Mouse (Mus musculus) CH12.LX (cell line): ENCODE results near the gene Slc15a4. TPM values are rescaled to one million over a fixed set of nuclear protein-coding genes. Genes with fewer than 3 reads are reported as not detected.

Experiments used
- DNase-seq: peaks from one replicate; pipeline ENCODE4 v3.0.0-alpha.2; 2013; ENCODE audit errors: extremely low read depth
- H3K27ac ChIP-seq: 2 replicates; pipeline ENCODE4 v1.5.1; 2012; ENCODE audit warnings: low read depth, mild to moderate bottlenecking, control low read depth, moderate library complexity; ENCODE audit not compliant: insufficient read depth
- H3K27me3 ChIP-seq: replicated peaks from 2 replicates; pipeline ENCODE3; 2012; ENCODE audit warnings: inconsistent platforms
- H3K36me3 ChIP-seq, 2 experiments: replicated peaks in 1 of 2; 2 replicates each; pipeline versions ENCODE3 to v1.6.1; 2012; ENCODE audit warnings: inconsistent platforms in 1 of 2, low read length in 1 of 2, mild to moderate bottlenecking in 1 of 2, mixed read lengths in 1 of 2, moderate library complexity in 1 of 2; ENCODE audit not compliant: control insufficient read depth in 1 of 2, insufficient read depth in 1 of 2
- H3K4me1 ChIP-seq, 2 experiments: 2 replicates each; pipeline ENCODE4 v1.6.1; 2012; ENCODE audit warnings: inconsistent platforms in 1 of 2, moderate library complexity in 1 of 2; ENCODE audit not compliant: insufficient read depth in 2 of 2, control insufficient read depth in 1 of 2
- H3K4me2 ChIP-seq: 2 replicates; pipeline ENCODE4 v1.6.1; 2012; ENCODE audit warnings: low read depth, mild to moderate bottlenecking, control low read depth; ENCODE audit not compliant: poor library complexity, insufficient read depth, severe bottlenecking
- H3K4me3 ChIP-seq, 3 experiments: fragments of 150-350 bp in 1 of 3; sonication (generic) in 1 of 3; replicated peaks in 1 of 3; 2 replicates each; pipeline versions ENCODE3 to v1.5.1; 2011 to 2012; ENCODE audit warnings: low read depth in 2 of 3, low read length in 2 of 3, mild to moderate bottlenecking in 2 of 3, moderate library complexity in 2 of 3, control low read depth in 1 of 3, improper control_type of control experiment in 1 of 3, inconsistent platforms in 1 of 3, mixed read lengths in 1 of 3; ENCODE audit not compliant: poor library complexity in 1 of 3
- H3K79me2 ChIP-seq: replicated peaks from 2 replicates; pipeline ENCODE4 v1.6.1; 2012; ENCODE audit warnings: mild to moderate bottlenecking, moderate library complexity; ENCODE audit not compliant: control insufficient read depth, poor library complexity, insufficient read depth, severe bottlenecking; ENCODE audit errors: extremely low read depth
- H3K9ac ChIP-seq: 2 replicates; pipeline ENCODE4 v1.6.1; 2012; ENCODE audit warnings: low read depth, mild to moderate bottlenecking, control low read depth, moderate library complexity; ENCODE audit not compliant: insufficient read depth
- H3K9me3 ChIP-seq: replicated peaks from 2 replicates; pipeline ENCODE3; 2012; ENCODE audit warnings: low read length, inconsistent platforms, mixed read lengths
- CHD2 ChIP-seq: IDR thresholded peaks from 2 replicates; pipeline ENCODE4 v1.6.1; 2011; ENCODE audit warnings: low read length, improper control_type of control experiment
- GABPA ChIP-seq: IDR thresholded peaks from 2 replicates; pipeline ENCODE4 v1.6.1; 2012; ENCODE audit warnings: low read depth, low read length, improper control_type of control experiment, inconsistent platforms; ENCODE audit not compliant: insufficient replicate concordance
- HCFC1 ChIP-seq: IDR thresholded peaks from 2 replicates; pipeline ENCODE4 v1.6.1; 2012; ENCODE audit warnings: low read depth, mild to moderate bottlenecking, inconsistent platforms, low read length, improper control_type of control experiment
- IRF4 ChIP-seq: IDR thresholded peaks from 2 replicates; pipeline ENCODE4 v1.6.1; 2014; ENCODE audit warnings: low read depth, mild to moderate bottlenecking, inconsistent platforms, low read length, improper control_type of control experiment
- JUND ChIP-seq: conservative IDR thresholded peaks from 2 replicates; pipeline ENCODE4 v1.6.1; 2011; ENCODE audit warnings: low read depth, low read length, improper control_type of control experiment
- MAFK ChIP-seq: IDR thresholded peaks from 2 replicates; pipeline ENCODE4 v1.6.1; 2011; ENCODE audit warnings: low read length, improper control_type of control experiment; ENCODE audit not compliant: insufficient replicate concordance
- MAZ ChIP-seq: IDR thresholded peaks from 2 replicates; pipeline ENCODE4 v1.6.1; 2012; ENCODE audit warnings: low read depth, mild to moderate bottlenecking, inconsistent platforms, low read length, improper control_type of control experiment, moderate library complexity
- MXI1 ChIP-seq: IDR thresholded peaks from 2 replicates; pipeline ENCODE4 v1.6.1; 2011; ENCODE audit warnings: mild to moderate bottlenecking, low read depth, low read length, improper control_type of control experiment
- MYC ChIP-seq: IDR thresholded peaks from 2 replicates; pipeline ENCODE4 v1.6.1; 2011; ENCODE audit warnings: low read depth, mild to moderate bottlenecking, improper control_type of control experiment, low read length
- PAX5 ChIP-seq: IDR thresholded peaks from 2 replicates; pipeline ENCODE4 v1.6.1; 2012; ENCODE audit warnings: low read length, inconsistent platforms, mixed read lengths
- POLR2AphosphoS2 ChIP-seq: IDR thresholded peaks from 2 replicates; pipeline ENCODE4 v1.6.1; 2011; ENCODE audit warnings: low read depth, low read length, improper control_type of control experiment
- SIN3A ChIP-seq: IDR thresholded peaks from 2 replicates; pipeline ENCODE4 v1.6.1; 2012; ENCODE audit warnings: low read length, improper control_type of control experiment, inconsistent platforms
- TBP ChIP-seq: conservative IDR thresholded peaks from 2 replicates; pipeline ENCODE4 v1.6.1; 2011; ENCODE audit warnings: low read depth, low read length, improper control_type of control experiment
- TCF12 ChIP-seq: IDR thresholded peaks from 2 replicates; pipeline ENCODE4 v1.6.1; 2014; ENCODE audit warnings: low read depth, mild to moderate bottlenecking, inconsistent platforms, low read length, improper control_type of control experiment
- USF2 ChIP-seq: conservative IDR thresholded peaks from 2 replicates; pipeline ENCODE4 v1.6.1; 2011; ENCODE audit warnings: low read depth, low read length, improper control_type of control experiment
- ZC3H11A ChIP-seq: IDR thresholded peaks from 2 replicates; pipeline ENCODE4 v1.6.1; 2012; ENCODE audit warnings: low read depth, mild to moderate bottlenecking, inconsistent platforms, low read length, improper control_type of control experiment
- ZKSCAN1 ChIP-seq: IDR thresholded peaks from 2 replicates; pipeline ENCODE4 v1.6.1; 2012; ENCODE audit warnings: low read depth, inconsistent platforms, low read length, improper control_type of control experiment, borderline replicate concordance
- dilution Hi-C: fragments of 300-500 bp; cut with MboI; formaldehyde crosslinking; loops from 2 replicates; pipeline ENCODE4 v1.14.3; 2020; ENCODE audit warnings: low sequenced_read_pairs; ENCODE audit not compliant: extremely low pct_unique_long_range_greater_than_20kb, extremely low pct_ligation_motif_present
- in situ Hi-C: fragments of 300-500 bp; cut with MboI; formaldehyde crosslinking; loops from 3 replicates; pipeline ENCODE4 v1.14.3; 2019; ENCODE audit warnings: low sequenced_read_pairs, low pct_ligation_motif_present, low pct_unique_long_range_greater_than_20kb, mixed read lengths
- polyA plus RNA-seq: library from polyadenylated mRNA; unstranded; fragments of >175 nt; gene quantifications from 2 replicates; pipeline ENCODE4 v1.2.1, GENCODE M21; 2012; ENCODE audit warnings: low read depth; ENCODE audit not compliant: insufficient read length
- total RNA-seq, 2 experiments: library from RNA; depleted of rRNA; stranded (reverse); fragments of 300-350 nt in 1 of 2; fragments of >200 nt in 1 of 2; gene quantifications; 2 replicates each; pipeline ENCODE4 v1.2.3; 2012 to 2014

Gene Slc15a4
- total and polyA plus RNA-seq, 3 experiments = 25.7 to 52.7 (median 25.8) TPM

GRCm38 (mm10) chr5:127633188-127633587 lies 491 bp upstream of the Slc15a4 start:
- TF ChIP-seq USF2 (no peak), TCF12 (no peak), HCFC1 (no peak)
- Histone ChIP-seq H3K36me3 (no peaks in the 10 kb centered on the region), H3K9me3 (peaks cover 5% of the 10 kb centered on the region), H3K27me3 (no peaks in the 10 kb centered on the region), H3K27ac (no peak overlapping the region), H3K79me2 (no peaks in the 10 kb centered on the region), H3K4me3 (no peak overlapping the region), H3K9ac (no peak overlapping the region), H3K4me1 (no peaks in the 10 kb centered on the region), H3K4me2 (no peak overlapping the region)
- dilution Hi-C loops = no loop called here
- in situ Hi-C loops = no loop called here
- no peak for DNase-seq

GRCm38 (mm10) chr5:127631671-127632070 lies 1.0 kb downstream of the Slc15a4 start:
- Histone ChIP-seq H3K4me1 (no peaks in the 10 kb centered on the region), H3K9me3 (peaks cover 5% of the 10 kb centered on the region), H3K79me2 (no peaks in the 10 kb centered on the region), H3K4me2 (no peak overlapping the region), H3K9ac (no peak overlapping the region), H3K27me3 (no peaks in the 10 kb centered on the region), H3K36me3 (no peaks in the 10 kb centered on the region), H3K27ac (no peak overlapping the region), H3K4me3 (no peak overlapping the region)
- in situ Hi-C loops (no loop called here), dilution Hi-C loops (no loop called here)
- TF ChIP-seq MAFK (no peak), HCFC1 (no peak), MYC (no peak), TBP (no peak), MAZ (no peak), JUND (no peak), MXI1 (no peak), PAX5 (no peak), CHD2 (no peak), ZC3H11A (no peak), TCF12 (no peak), GABPA (no peak), POLR2AphosphoS2 (no peak), ZKSCAN1 (no peak), SIN3A (no peak), IRF4 (no peak)
- no peak for DNase-seq
